Mouse (Mus musculus) limb, embryonic 10.5 days (tissue): ENCODE results near the gene Afg3l1. TPM values are rescaled to one million over a fixed set of nuclear protein-coding genes. Genes with fewer than 3 reads are reported as not detected.
"Not testable (repeated sequence)": the region's sequence is repeated elsewhere in the genome, so short reads cannot be mapped to it uniquely, and the experiment has no call there.

Experiments used
- DNase-seq: peaks from one replicate; pipeline ENCODE4 v3.0.0-alpha.2; 2017; ENCODE audit warnings: low spot score
- H3K27ac ChIP-seq: fragments of 300-500 bp; sonication (generic); 2 replicates; pipeline ENCODE4 v1.5.1; 2016; ENCODE audit warnings: mild to moderate bottlenecking
- H3K27me3 ChIP-seq: fragments of 300-500 bp; sonication (generic); 2 replicates; pipeline ENCODE4 v1.6.1; 2016; ENCODE audit warnings: low read depth, mild to moderate bottlenecking; ENCODE audit not compliant: poor library complexity, severe bottlenecking
- H3K36me3 ChIP-seq: fragments of 300-500 bp; sonication (generic); 2 replicates; pipeline ENCODE4 v1.6.1; 2016; ENCODE audit warnings: mild to moderate bottlenecking, moderate library complexity
- H3K4me1 ChIP-seq: fragments of 300-500 bp; sonication (generic); 2 replicates; pipeline ENCODE4 v1.6.1; 2016
- H3K4me3 ChIP-seq: fragments of 300-500 bp; sonication (generic); 2 replicates; pipeline ENCODE4 v1.5.1; 2016; ENCODE audit warnings: mild to moderate bottlenecking, moderate library complexity
- H3K9me3 ChIP-seq: fragments of 300-500 bp; sonication (generic); replicated peaks from 2 replicates; pipeline ENCODE4 v1.6.1; 2016; ENCODE audit warnings: mild to moderate bottlenecking
- WGBS: fragments of 180-500 bp; shearing (Covaris S2); methylation state at CpG from one replicate; pipeline ENCODE4 v1.1.7; 2016; 5-methylcytosine and 5-hydroxymethylcytosine counted together
- polyA plus RNA-seq: library from polyadenylated mRNA; unstranded; fragments of >200 nt; fragmentation: Nextera tagmentation; extraction: Ambion mirVana; gene quantifications from 2 replicates; pipeline ENCODE4 v1.2.1, GENCODE M21; 2016

Gene Afg3l1
- polyA plus RNA-seq, 1 experiment from 2014 or later: 65.0 TPM

- DNase-seq: no peak
- 91% methylated on average over 6 of the region's 6 CpGs for WGBS
- Histone ChIP-seq H3K4me3 (peak overlapping the region; percentile 76; the same call in 1 of the 2 replicates), H3K4me1 (peaks cover 13% of the 10 kb centered on the region), H3K9me3 (no peaks in the 10 kb centered on the region), H3K27me3 (no peaks in the 10 kb centered on the region), H3K27ac (no peak overlapping the region), H3K36me3 (peaks cover 30% of the 10 kb centered on the region)
Measured at GRCm38 (mm10) chr8:123444131-123444530, 33.6 kb upstream of the Afg3l1 start.

- Histone ChIP-seq H3K36me3 (peaks cover 43% of the 10 kb centered on the region), H3K9me3 (no peaks in the 10 kb centered on the region), H3K4me3 (no peak overlapping the region), H3K27me3 (no peaks in the 10 kb centered on the region), H3K27ac (no peak overlapping the region), H3K4me1 (peaks cover 13% of the 10 kb centered on the region)
- DNase-seq: no peak
- 87% methylated on average over 10 of the region's 10 CpGs for WGBS
Measured at GRCm38 (mm10) chr8:123445981-123446380, 31.7 kb upstream of the Afg3l1 start.

- DNase-seq: no peak
- H3K36me3 ChIP-seq: peaks cover 51% of the 10 kb centered on the region
- H3K4me3 ChIP-seq: no peak overlapping the region
- H3K27ac ChIP-seq: no peak overlapping the region
- no peaks in the 10 kb centered on the region for H3K9me3 ChIP-seq
- H3K27me3 ChIP-seq: no peaks in the 10 kb centered on the region
- 81% methylated on average over 6 of the region's 6 CpGs for WGBS
- peaks cover 13% of the 10 kb centered on the region for H3K4me1 ChIP-seq
Measured at GRCm38 (mm10) chr8:123446799-123447198, 30.9 kb upstream of the Afg3l1 start.

- no peak for DNase-seq
- Histone ChIP-seq H3K4me1 (no peaks in the 10 kb centered on the region), H3K9me3 (no peaks in the 10 kb centered on the region), H3K27ac (no peak overlapping the region), H3K36me3 (peaks cover 84% of the 10 kb centered on the region), H3K4me3 (no peak overlapping the region), H3K27me3 (no peaks in the 10 kb centered on the region)
- 92% methylated on average over 5 of the region's 5 CpGs for WGBS
Measured at GRCm38 (mm10) chr8:123450783-123451182, 26.9 kb upstream of the Afg3l1 start.

- H3K9me3 ChIP-seq, H3K27me3 ChIP-seq, H3K4me3 ChIP-seq, H3K27ac ChIP-seq, DNase-seq, H3K4me1 ChIP-seq: not testable (repeated sequence)
- peaks cover 84% of the 10 kb centered on the region for H3K36me3 ChIP-seq
- 94% methylated on average over 12 of the region's 12 CpGs for WGBS
Measured at GRCm38 (mm10) chr8:123451747-123452146, 26.0 kb upstream of the Afg3l1 start.

GRCm38 (mm10) chr8:123452149-123452548 lies 25.6 kb upstream of the Afg3l1 start:
- H3K4me3 ChIP-seq: no peak overlapping the region
- H3K36me3 ChIP-seq: peaks cover 84% of the 10 kb centered on the region
- H3K9me3 ChIP-seq: no peaks in the 10 kb centered on the region
- H3K27me3 ChIP-seq: no peaks in the 10 kb centered on the region
- H3K27ac ChIP-seq: no peak overlapping the region
- H3K4me1 ChIP-seq: peaks cover 8% of the 10 kb centered on the region
- 88% methylated on average over 4 of the region's 4 CpGs for WGBS
- no peak for DNase-seq

GRCm38 (mm10) chr8:123453291-123453690 lies 24.4 kb upstream of the Afg3l1 start:
- H3K4me3 ChIP-seq: no peak overlapping the region
- DNase-seq: no peak
- peaks cover 88% of the 10 kb centered on the region for H3K36me3 ChIP-seq
- H3K27me3 ChIP-seq: no peaks in the 10 kb centered on the region
- peaks cover 8% of the 10 kb centered on the region for H3K4me1 ChIP-seq
- H3K9me3 ChIP-seq: no peaks in the 10 kb centered on the region
- WGBS: 74% methylated on average over 7 of the region's 7 CpGs
- no peak overlapping the region for H3K27ac ChIP-seq

- Histone ChIP-seq H3K9me3 (no peaks in the 10 kb centered on the region), H3K36me3 (peaks cover 92% of the 10 kb centered on the region), H3K4me1 (peaks cover 8% of the 10 kb centered on the region), H3K27ac (no peak overlapping the region), H3K4me3 (no peak overlapping the region), H3K27me3 (no peaks in the 10 kb centered on the region)
- DNase-seq: no peak
- WGBS: 72% methylated on average over 5 of the region's 5 CpGs
Measured at GRCm38 (mm10) chr8:123453951-123454350, 23.8 kb upstream of the Afg3l1 start.

GRCm38 (mm10) chr8:123454559-123454958 lies 23.1 kb upstream of the Afg3l1 start:
- no peak for DNase-seq
- Histone ChIP-seq H3K4me1 (peaks cover 8% of the 10 kb centered on the region), H3K9me3 (no peaks in the 10 kb centered on the region), H3K36me3 (peaks cover 93% of the 10 kb centered on the region), H3K4me3 (no peak overlapping the region), H3K27me3 (no peaks in the 10 kb centered on the region), H3K27ac (no peak overlapping the region)
- WGBS: 97% methylated on average over 6 of the region's 6 CpGs

GRCm38 (mm10) chr8:123463651-123464050 lies 14.1 kb upstream of the Afg3l1 start:
- Histone ChIP-seq H3K4me3 (no peak overlapping the region), H3K36me3 (peaks cover 45% of the 10 kb centered on the region), H3K27ac (no peak overlapping the region), H3K9me3 (no peaks in the 10 kb centered on the region), H3K4me1 (peaks cover 8% of the 10 kb centered on the region), H3K27me3 (no peaks in the 10 kb centered on the region)
- 84% methylated on average over 4 of the region's 4 CpGs for WGBS
- no peak for DNase-seq

GRCm38 (mm10) chr8:123467476-123467875 lies 10.2 kb upstream of the Afg3l1 start:
- no peaks in the 10 kb centered on the region for H3K9me3 ChIP-seq
- H3K4me3 ChIP-seq: no peak overlapping the region
- peaks cover 9% of the 10 kb centered on the region for H3K36me3 ChIP-seq
- WGBS: 78% methylated on average over 3 of the region's 3 CpGs
- H3K27ac ChIP-seq: no peak overlapping the region
- no peaks in the 10 kb centered on the region for H3K27me3 ChIP-seq
- no peak for DNase-seq
- H3K4me1 ChIP-seq: peaks cover 4% of the 10 kb centered on the region

GRCm38 (mm10) chr8:123472991-123473390 lies 4.7 kb upstream of the Afg3l1 start:
- H3K4me3 ChIP-seq, H3K27ac ChIP-seq, DNase-seq, H3K27me3 ChIP-seq, H3K9me3 ChIP-seq, H3K36me3 ChIP-seq, H3K4me1 ChIP-seq: not testable (repeated sequence)
- WGBS: 75% methylated on average over 6 of the region's 6 CpGs

GRCm38 (mm10) chr8:123474549-123474948 lies 3.2 kb upstream of the Afg3l1 start:
- 70% methylated on average over 5 of the region's 5 CpGs for WGBS
- not testable (repeated sequence) for H3K27me3 ChIP-seq, H3K27ac ChIP-seq, H3K4me3 ChIP-seq, DNase-seq, H3K36me3 ChIP-seq, H3K9me3 ChIP-seq
- peaks cover 19% of the 10 kb centered on the region for H3K4me1 ChIP-seq
